Mouse (Mus musculus) ES-Bruce4 (cell line): ENCODE results near the gene Dennd2c. TPM values are rescaled to one million over a fixed set of nuclear protein-coding genes. Genes with fewer than 3 reads are reported as not detected.

ENCODE experiments used
- H3K27ac ChIP-seq: 2 replicates; pipeline ENCODE4 v1.5.1; 2012; ENCODE audit warnings: low read length, inconsistent platforms; ENCODE audit not compliant: insufficient read depth
- H3K27me3 ChIP-seq: 2 replicates; pipeline ENCODE4 v1.6.1; 2012; ENCODE audit warnings: mild to moderate bottlenecking, low read length, inconsistent platforms; ENCODE audit not compliant: control insufficient read depth, poor library complexity, insufficient read depth, severe bottlenecking
- H3K36me3 ChIP-seq: 2 replicates; pipeline ENCODE4 v1.6.1; 2012; ENCODE audit warnings: inconsistent platforms, mild to moderate bottlenecking, low read length, moderate library complexity; ENCODE audit not compliant: control insufficient read depth, poor library complexity, insufficient read depth, severe bottlenecking
- H3K4me1 ChIP-seq: one replicate; pipeline ENCODE4 v1.8.1; 2011; ENCODE audit warnings: low read length; ENCODE audit not compliant: control insufficient read depth, insufficient read depth
- H3K4me3 ChIP-seq: 2 replicates; pipeline ENCODE4 v1.5.1; 2011; ENCODE audit warnings: low read depth, mild to moderate bottlenecking, low read length
- H3K9ac ChIP-seq: 2 replicates; pipeline ENCODE4 v1.6.1; 2012; ENCODE audit warnings: low read depth, mild to moderate bottlenecking, inconsistent platforms; ENCODE audit not compliant: poor library complexity, severe bottlenecking
- H3K9me3 ChIP-seq: replicated peaks from 2 replicates; pipeline ENCODE4 v1.6.1; 2012; ENCODE audit warnings: mild to moderate bottlenecking, low read length, inconsistent platforms; ENCODE audit not compliant: control insufficient read depth, poor library complexity, insufficient read depth, severe bottlenecking
- CTCF ChIP-seq: IDR thresholded peaks from one replicate; pipeline ENCODE4 v1.8.1; 2011; ENCODE audit warnings: low read depth, low read length
- EP300 ChIP-seq: IDR thresholded peaks from 2 replicates; pipeline ENCODE4 v1.6.1; 2011; ENCODE audit warnings: low read depth, low read length; ENCODE audit not compliant: insufficient read depth
- POLR2A ChIP-seq: IDR thresholded peaks from one replicate; pipeline ENCODE4 v1.8.1; 2011; ENCODE audit warnings: low read length; ENCODE audit not compliant: insufficient read depth
- polyA plus RNA-seq: library from polyadenylated mRNA; stranded (reverse); fragments of >200 nt; gene quantifications from 2 replicates; pipeline ENCODE4 v1.2.4, GENCODE M21; 2011; ENCODE audit warnings: low read depth; ENCODE audit not compliant: missing spikeins, insufficient read depth, insufficient read length

Dennd2c gene
- polyA plus RNA-seq, 1 experiment = 22.9 TPM

- H3K9me3 ChIP-seq = no peaks in the 10 kb centered on the region
- H3K4me3 ChIP-seq = no peak overlapping the region
- peak overlapping the region; percentile 91; the same call in 1 of the 2 replicates for H3K27ac ChIP-seq
- H3K27me3 ChIP-seq = no peaks in the 10 kb centered on the region
- peaks cover 5% of the 10 kb centered on the region for H3K4me1 ChIP-seq
- H3K9ac ChIP-seq = no peak overlapping the region
- TF ChIP-seq POLR2A = no peak
- TF ChIP-seq EP300 = no peak
- peak; percentile 7 for TF ChIP-seq CTCF
- H3K36me3 ChIP-seq = no peaks in the 10 kb centered on the region
Measured at GRCm38 (mm10) chr3:103126138-103126537, 23.7 kb downstream of the Dennd2c start.

GRCm38 (mm10) chr3:103127177-103127576 is 24.8 kb downstream of the Dennd2c start:
- no peak overlapping the region for H3K9ac ChIP-seq
- H3K4me1 ChIP-seq = peaks cover 5% of the 10 kb centered on the region
- H3K4me3 ChIP-seq = no peak overlapping the region
- H3K36me3 ChIP-seq = peaks cover 9% of the 10 kb centered on the region
- peak overlapping the region; percentile 91 for H3K27ac ChIP-seq
- no peaks in the 10 kb centered on the region for H3K9me3 ChIP-seq
- TF ChIP-seq CTCF (no peak), EP300 (0 out of 2 replicates have a peak, but pooled peaks have one; percentile 53), POLR2A (no peak)
- no peaks in the 10 kb centered on the region for H3K27me3 ChIP-seq

- no peaks in the 10 kb centered on the region for H3K9me3 ChIP-seq
- peaks cover 14% of the 10 kb centered on the region for H3K36me3 ChIP-seq
- H3K4me1 ChIP-seq = peaks cover 5% of the 10 kb centered on the region
- TF ChIP-seq EP300 = 0 out of 2 replicates have a peak, but pooled peaks have one; percentile 30
- no peak for TF ChIP-seq POLR2A
- H3K4me3 ChIP-seq = peak overlapping the region; percentile 17
- no peaks in the 10 kb centered on the region for H3K27me3 ChIP-seq
- H3K9ac ChIP-seq = no peak overlapping the region
- H3K27ac ChIP-seq = peak overlapping the region; percentile 91
Measured at GRCm38 (mm10) chr3:103127721-103128120, 25.3 kb downstream of the Dennd2c start.

- peaks cover 19% of the 10 kb centered on the region for H3K36me3 ChIP-seq
- H3K4me3 ChIP-seq = no peak overlapping the region; the same call in 1 of the 2 replicates
- TF ChIP-seq CTCF (no peak), EP300 (peak; percentile 69; the same call in 1 of the 2 replicates)
- H3K9me3 ChIP-seq = no peaks in the 10 kb centered on the region
- peaks cover 5% of the 10 kb centered on the region for H3K4me1 ChIP-seq
- peak overlapping the region; percentile 91 for H3K27ac ChIP-seq
- H3K9ac ChIP-seq = peak overlapping the region; percentile 42; the same call in 1 of the 2 replicates
- H3K27me3 ChIP-seq = no peaks in the 10 kb centered on the region
Measured at GRCm38 (mm10) chr3:103128251-103128650, 25.8 kb downstream of the Dennd2c start.

- no peaks in the 10 kb centered on the region for H3K27me3 ChIP-seq
- no peak overlapping the region for H3K4me3 ChIP-seq
- H3K4me1 ChIP-seq = peaks cover 4% of the 10 kb centered on the region
- H3K27ac ChIP-seq = peak overlapping the region; percentile 91
- no peak for TF ChIP-seq POLR2A
- no peak for TF ChIP-seq EP300
- no peak for TF ChIP-seq CTCF
- peaks cover 23% of the 10 kb centered on the region for H3K36me3 ChIP-seq
- H3K9ac ChIP-seq = no peak overlapping the region
- no peaks in the 10 kb centered on the region for H3K9me3 ChIP-seq
Measured at GRCm38 (mm10) chr3:103129367-103130159, 27.2 kb downstream of the Dennd2c start.

GRCm38 (mm10) chr3:103130236-103130751 is 27.9 kb downstream of the Dennd2c start:
- H3K27ac ChIP-seq = 0 out of 2 replicates have a peak overlapping the region, but pooled peaks have one; percentile 5
- H3K27me3 ChIP-seq = no peaks in the 10 kb centered on the region
- TF ChIP-seq CTCF (no peak), POLR2A (no peak), EP300 (no peak)
- peaks cover 23% of the 10 kb centered on the region for H3K36me3 ChIP-seq
- H3K9ac ChIP-seq = no peak overlapping the region
- H3K4me1 ChIP-seq = peaks cover 4% of the 10 kb centered on the region
- no peak overlapping the region for H3K4me3 ChIP-seq
- no peaks in the 10 kb centered on the region for H3K9me3 ChIP-seq
